Mouse (Mus musculus) inflammation-experienced regulatory T-cells, adult 6 months (primary cell): ENCODE data around the gene Tor1b. TPM values are rescaled to one million over a fixed set of nuclear protein-coding genes. Genes with fewer than 3 reads are reported as not detected.

Source experiments
- ATAC-seq: one replicate; pipeline ENCODE4 v1.8.0; 2017
- polyA plus RNA-seq, 3 experiments: library from polyadenylated mRNA; unstranded; fragments of 100-300 nt; shearing (Covaris generic); gene quantifications; one replicate each; pipeline ENCODE4 v1.2.1; 2017

The Tor1b gene
- polyA plus RNA-seq, 3 experiments from 2014 or later, result 15.6 to 26.9 (median 22.2) TPM

GRCm38 (mm10) chr2:30990221-30990620 lies 37.5 kb downstream of the Tor1b start:
- ATAC-seq, result no peak

- ATAC-seq, result no peak
These were observed 42.1 kb downstream of the Tor1b start for GRCm38 (mm10) chr2:30994853-30995252.

GRCm38 (mm10) chr2:30995432-30995996 lies 42.8 kb downstream of the Tor1b start:
- ATAC-seq, result no peak

- no peak for ATAC-seq
These were observed 45.9 kb downstream of the Tor1b start for GRCm38 (mm10) chr2:30998443-30999260.

- ATAC-seq, result no peak
These were observed 50.1 kb downstream of the Tor1b start for GRCm38 (mm10) chr2:31002857-31003256.

GRCm38 (mm10) chr2:31005453-31005852 lies 52.7 kb downstream of the Tor1b start:
- no peak for ATAC-seq

GRCm38 (mm10) chr2:31006434-31006833 lies 53.7 kb downstream of the Tor1b start:
- ATAC-seq, result no peak

GRCm38 (mm10) chr2:31007208-31007607 lies 54.4 kb downstream of the Tor1b start:
- no peak for ATAC-seq

Other genes starting within 250 kb of the Tor1b start
- 1 to 10 TPM in 1 of 3 experiments, under 1 TPM in 2; 0.55 to 2.5 (median 0.84) TPM for gene 1700001O22Rik, start 149.3 kb upstream of the Tor1b start, polyA plus RNA-seq
- 10 to 100 TPM; 27.4 to 34.0 (median 28.7) TPM for gene Ntmt1, start 145.1 kb upstream of the Tor1b start, polyA plus RNA-seq
- 10 to 100 TPM; 36.4 to 43.6 (median 36.4) TPM for gene Asb6, start 122.6 kb upstream of the Tor1b start, polyA plus RNA-seq
- not detected for gene Prrx2, start 118.0 kb upstream of the Tor1b start, polyA plus RNA-seq
- not detected for gene Ptges, start 23.1 kb upstream of the Tor1b start, polyA plus RNA-seq
- gene Tor1a, start 15.0 kb downstream of the Tor1b start, polyA plus RNA-seq, result 10 to 100 TPM; 60.5 to 73.3 (median 72.6) TPM
- gene BC005624, start 29.2 kb downstream of the Tor1b start, polyA plus RNA-seq, result 100 to 1,000 TPM in 1 of 3 experiments, 10 to 100 TPM in 2; 67.1 to 103 (median 93.7) TPM
- gene Usp20, start 29.3 kb downstream of the Tor1b start, polyA plus RNA-seq, result 10 to 100 TPM; 11.9 to 27.4 (median 16.7) TPM
- 100 to 1,000 TPM in 2 of 3 experiments, 10 to 100 TPM in 1; 86.1 to 123 (median 103) TPM for gene Fnbp1, start 189.0 kb downstream of the Tor1b start, polyA plus RNA-seq
- gene Gpr107, start 199.4 kb downstream of the Tor1b start, polyA plus RNA-seq, result 10 to 100 TPM; 49.2 to 57.0 (median 50.5) TPM